Mouse (Mus musculus): ENCODE results near the gene Spag6.

DNA sequence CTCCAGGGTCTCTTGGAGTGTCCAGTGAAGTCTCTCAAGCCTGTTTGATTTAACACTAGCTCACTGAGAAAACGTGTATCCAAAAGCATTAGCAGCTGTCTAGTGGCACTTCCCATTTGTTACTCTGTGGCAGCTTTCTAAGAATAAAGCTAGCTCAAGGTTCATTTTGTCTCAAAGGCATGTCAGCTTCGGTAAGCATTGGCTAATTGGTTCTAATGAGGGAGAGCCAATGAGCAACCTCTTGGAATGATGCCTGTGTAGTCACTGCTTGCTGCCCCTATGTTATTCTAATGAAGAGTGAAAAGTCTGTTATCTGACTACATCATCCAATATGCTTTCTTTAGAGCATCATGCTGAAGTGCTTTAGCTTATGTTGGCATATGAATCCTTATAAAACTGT lies 45.4 kb downstream of the Spag6 start:
- TF ChIP-seq GATA1 (IDR thresholded peaks at IDR 0.05; ENCODE audit: borderline replicate concordance, low read length) (no peak), FLI1 (IDR thresholded peaks at IDR 0.05; ENCODE audit: low read length) (no peak)

Measured in megakaryocyte, embryonic 14.5 days (primary cell).